Mouse (Mus musculus): Measurements from ENCODE around the gene Cox16.
A peak's percentile ranks its signal among the peaks of the same experiment; 100 is the strongest.
"Not testable (repeated sequence)": the region's sequence is repeated elsewhere in the genome, so short reads cannot be mapped to it uniquely, and the experiment has no call there.

Gene Cox16

DNA sequence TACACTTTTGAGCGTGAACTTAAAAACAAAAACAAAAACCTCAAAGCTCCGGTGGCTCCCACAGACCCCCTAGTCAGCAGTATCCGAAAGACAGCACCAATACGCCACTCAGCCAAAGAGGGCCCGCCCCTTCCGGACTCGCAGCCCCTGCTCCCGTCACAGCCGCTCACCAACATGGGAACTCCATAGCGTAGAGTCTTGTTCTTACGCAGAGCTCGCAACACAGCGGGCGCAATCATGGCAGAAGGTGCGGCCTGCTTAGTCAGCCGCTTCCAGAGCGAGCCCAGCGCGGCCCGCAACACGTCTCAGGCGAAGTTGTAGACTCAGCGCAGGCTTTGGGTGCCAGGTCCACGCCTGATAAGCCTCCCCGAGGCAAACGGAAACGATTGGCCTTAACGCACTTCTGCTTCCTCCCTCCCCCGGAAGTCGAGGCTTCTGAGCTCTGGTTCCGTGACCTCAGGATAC, at the start of gene Cox16:
Gene Cox16, minus strand, starts transcription at position 401 of the 465 bp plus-strand sequence.
- DNase-seq: peak; percentile 91

DNA sequence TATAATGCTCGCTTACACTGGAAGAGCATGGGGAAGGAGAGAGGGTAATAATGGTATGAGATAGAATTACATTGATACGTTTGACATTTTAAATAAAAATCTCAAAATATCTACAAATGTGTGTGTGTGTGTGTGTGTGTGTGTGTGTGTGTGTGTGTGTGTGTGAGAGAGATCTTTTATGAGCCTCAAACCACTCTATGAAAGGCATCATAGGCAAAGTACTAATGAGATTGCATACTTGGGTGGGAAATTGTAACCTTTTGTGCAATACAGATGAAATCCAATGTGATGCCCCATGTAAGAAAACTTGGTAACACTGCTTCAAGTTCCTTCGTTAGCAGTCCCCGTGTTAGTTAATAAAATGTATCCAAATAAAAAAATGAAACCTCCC, 48.1 kb upstream of the Cox16 start:
- DNase-seq: no peak

DNA sequence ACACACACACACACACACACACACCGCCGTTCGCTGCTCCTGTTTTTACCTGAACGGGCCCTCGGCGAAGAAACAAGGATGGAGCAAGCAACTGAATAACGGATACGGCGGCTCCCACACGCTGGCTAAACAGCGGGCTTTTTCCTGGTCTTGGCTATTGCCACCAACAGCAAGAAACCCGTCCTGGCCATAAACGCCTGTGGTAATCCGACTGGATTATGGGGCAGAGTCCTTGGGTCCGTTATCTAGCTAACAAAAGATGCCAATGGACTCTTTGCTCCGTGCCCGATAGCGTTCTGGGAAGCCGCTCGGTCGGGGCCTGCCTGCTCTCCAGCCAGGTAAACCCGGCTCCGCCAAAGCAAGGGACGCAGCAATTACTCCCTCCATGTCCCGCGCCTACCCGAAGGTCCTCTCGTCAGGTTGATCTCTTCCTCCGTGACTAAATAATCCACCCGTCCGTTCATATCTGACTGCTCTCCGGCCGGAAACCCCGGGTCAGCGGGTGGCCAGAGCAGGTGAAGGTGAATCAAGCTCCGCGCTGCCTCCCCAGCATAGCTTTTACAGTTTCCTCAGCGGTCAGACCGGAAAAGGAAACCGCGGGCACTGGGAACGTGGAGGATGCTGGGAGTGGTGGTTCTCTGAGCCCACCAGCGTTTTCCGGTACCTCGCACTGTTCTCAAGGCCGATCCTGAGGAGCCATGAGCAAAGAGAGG, 47.5 kb upstream of the Cox16 start, which contains the start of the genes Gm20498 and Synj2bp:
Gene Gm20498, minus strand, starts transcription at position 590 of the 713 bp plus-strand sequence.
Gene Synj2bp, minus strand, starts transcription at position 596 of the 713 bp plus-strand sequence.
- DNase-seq: peak; percentile 88

- DNase-seq: peak; percentile 9
Measured at GRCm38 (mm10) chr12:81530587-81530986, 45.7 kb upstream of the Cox16 start.

DNA sequence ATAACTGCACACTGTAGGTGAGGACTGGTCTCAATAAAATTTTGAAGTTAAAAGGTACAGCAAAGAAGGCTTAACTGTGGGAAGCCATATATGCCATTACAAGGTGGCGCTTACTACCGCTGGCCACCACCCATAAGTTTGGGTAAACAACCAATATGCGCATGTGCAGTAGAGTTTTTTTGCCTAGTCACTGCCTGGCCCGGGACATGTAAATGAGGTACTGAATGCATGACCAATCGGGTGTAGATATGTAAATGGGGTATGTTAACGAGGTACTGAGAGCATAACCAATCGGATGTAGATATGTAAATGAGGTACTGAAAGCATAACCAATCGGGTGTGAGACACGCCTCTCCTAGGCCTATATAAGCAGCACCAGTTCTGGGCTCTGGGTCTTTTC, 12.0 kb upstream of the Cox16 start:
- not testable (repeated sequence) for DNase-seq

DNA sequence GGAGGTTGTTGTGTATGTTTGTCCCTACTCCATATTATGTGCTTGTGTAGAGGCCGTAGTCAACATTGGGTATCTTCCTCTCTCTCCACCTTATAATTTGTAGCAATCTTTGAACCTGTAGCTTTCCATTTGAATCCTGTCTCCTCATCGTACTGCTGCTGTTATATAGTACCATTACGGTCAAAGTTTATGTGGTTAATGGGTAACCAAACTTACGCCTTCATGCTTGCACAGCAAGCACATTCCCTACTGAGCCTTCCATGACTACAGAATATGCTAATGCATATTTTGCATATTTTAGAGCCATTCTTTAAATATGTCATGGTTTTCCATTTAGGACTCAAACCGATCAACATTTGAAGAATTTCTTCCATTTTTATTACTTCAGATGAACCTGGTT, 5.6 kb upstream of the Cox16 start:
- DNase-seq: no peak

GRCm38 (mm10) chr12:81485311-81485710, 384 bp upstream of the Cox16 start:
- DNase-seq: peak; percentile 12

GRCm38 (mm10) chr12:81484212-81484611, 715 bp downstream of the Cox16 start:
- no peak for DNase-seq

DNA sequence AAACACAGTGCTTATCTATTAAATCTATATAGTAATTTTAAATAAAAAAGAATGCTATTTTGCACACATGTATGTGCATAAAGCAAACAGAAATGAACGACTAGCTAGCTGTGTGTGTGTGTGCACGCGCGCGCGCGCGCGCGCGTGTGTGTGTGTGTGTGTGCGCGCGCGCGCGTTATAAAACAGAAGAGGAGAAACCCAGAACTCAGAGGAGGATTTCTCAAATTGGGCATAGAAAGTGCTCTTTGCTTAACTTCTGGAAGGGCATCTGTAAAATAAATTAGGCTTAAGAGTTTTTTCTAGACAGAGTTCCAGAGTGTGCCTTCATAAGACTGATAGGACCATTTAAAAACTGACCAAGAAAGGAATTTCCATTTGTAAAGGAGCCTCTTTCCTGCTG, 1.3 kb downstream of the Cox16 start:
- DNase-seq: peak; percentile 17

- DNase-seq: not testable (repeated sequence)
Measured at GRCm38 (mm10) chr12:81459051-81459450, 25.9 kb downstream of the Cox16 start.

DNA sequence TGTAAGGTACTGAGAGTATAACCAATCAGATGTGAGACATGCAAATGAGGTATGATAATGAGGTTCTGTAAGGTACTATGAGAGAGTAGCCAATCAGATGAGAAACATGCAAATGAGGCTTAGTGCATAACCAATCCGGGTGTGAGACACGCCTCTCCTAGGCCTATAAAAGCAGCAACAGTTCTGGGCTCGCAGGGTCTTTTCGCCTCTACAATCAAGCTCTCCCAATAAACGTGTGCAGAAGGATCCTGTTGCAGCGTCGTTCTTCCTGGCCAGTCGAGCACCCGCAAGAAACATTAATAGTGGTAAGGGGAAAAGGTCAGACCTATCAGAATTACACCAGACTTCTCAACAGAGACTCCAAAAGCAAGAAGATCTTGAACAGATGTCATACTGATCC, 45.9 kb downstream of the Cox16 start:
- not testable (repeated sequence) for DNase-seq

DNA sequence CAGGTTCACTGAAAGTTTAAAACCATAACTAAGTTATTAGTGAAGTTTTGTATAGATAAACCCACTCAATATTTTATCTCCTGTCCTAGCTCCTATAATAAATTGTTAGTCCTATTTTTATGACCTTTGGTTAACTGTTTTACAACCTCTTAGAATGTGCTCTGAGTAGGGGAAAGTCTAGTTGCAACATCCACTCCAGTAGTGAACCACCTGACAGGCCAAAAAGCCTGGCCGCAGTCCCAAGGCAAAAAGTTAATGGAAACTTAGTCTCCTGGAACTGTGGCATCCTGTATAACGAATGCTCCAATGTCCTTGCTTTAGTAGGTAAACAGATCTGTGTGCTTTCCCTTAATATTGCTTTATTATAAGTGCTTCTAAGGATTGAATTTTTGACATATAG, 50.1 kb downstream of the Cox16 start:
- not testable (repeated sequence) for DNase-seq

- no peak for DNase-seq
Measured at GRCm38 (mm10) chr12:81421846-81422245, 63.1 kb downstream of the Cox16 start, which contains the start of gene Adam4. Adam4 (minus strand) TSS chr12:81421946.

- DNase-seq: no peak
Measured at GRCm38 (mm10) chr12:81413211-81413610, 71.7 kb downstream of the Cox16 start.

DNA sequence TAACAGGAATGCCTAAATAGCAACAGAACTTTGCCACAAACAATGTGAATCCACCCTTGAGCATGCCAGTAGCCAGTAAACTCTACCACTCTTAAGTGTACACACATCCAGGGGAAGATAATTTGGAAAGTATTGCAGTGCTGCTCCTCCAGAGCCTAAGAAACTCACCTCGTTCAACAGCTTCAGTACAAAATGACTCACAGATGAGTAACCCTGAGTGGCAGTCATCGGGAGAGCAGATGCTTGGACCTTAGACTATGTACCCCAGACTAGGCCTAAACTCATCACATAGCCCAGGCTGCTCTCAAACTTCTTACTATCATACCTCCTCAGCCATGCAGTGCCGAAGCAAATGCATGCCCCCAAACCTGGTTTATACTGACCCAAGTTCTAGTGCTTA, 76.0 kb downstream of the Cox16 start:
- no peak for DNase-seq

DNA sequence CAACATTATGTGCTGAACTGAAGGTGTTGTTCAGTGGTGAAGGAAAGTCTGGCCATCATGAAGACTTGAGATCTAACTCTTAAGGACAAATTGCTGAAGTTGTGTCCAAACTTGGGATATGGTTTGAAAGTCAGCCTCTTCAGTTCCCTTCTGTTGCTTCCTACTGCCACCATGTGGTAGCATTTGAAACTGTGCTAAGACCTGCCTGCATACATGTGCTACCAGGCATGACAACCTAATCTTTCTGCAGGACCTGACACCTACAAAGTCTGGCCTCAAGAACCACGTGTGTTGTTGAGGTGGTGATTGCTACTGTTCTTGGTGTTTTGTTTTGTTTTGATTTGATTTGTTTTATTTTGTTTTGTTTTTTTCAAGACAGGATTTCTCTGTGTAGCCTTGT, 82.7 kb downstream of the Cox16 start:
- DNase-seq: peak; percentile 63

- DNase-seq: not testable (repeated sequence)
Measured at GRCm38 (mm10) chr12:81379364-81379763, 105.6 kb downstream of the Cox16 start, which contains the start of gene Gm4787. Gm4787 (minus strand) TSS chr12:81379464.

- DNase-seq: no peak
Measured at GRCm38 (mm10) chr12:81333841-81334240, 151.1 kb downstream of the Cox16 start.

DNA sequence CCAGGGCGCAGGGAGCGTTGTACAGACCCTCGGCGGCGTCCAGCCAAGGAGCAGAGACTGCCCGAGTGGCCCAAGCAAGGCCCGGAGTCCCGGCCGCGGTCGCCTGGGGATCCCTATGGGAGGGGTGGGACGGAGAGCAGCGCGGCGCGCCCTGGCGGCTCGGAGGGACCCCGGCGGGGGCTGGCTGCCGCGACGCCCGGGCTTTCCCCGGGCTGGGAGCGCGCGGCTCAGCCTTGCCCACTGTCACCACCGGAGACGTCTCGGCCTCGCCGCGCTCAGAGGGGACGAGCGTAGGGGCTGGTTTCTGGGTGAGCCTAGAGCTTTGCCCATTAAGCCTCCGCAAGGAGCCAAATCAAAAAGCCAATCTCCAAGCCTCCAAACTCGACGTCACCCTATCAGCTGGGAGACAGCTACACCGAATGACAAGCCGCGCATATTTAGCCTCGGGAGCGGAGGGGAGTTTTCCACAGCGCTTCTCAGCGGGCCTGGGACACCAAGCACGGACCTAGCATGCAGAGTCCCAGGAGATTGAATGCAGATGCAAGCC, 152.0 kb downstream of the Cox16 start, which contains the start of gene Slc8a3:
Gene Slc8a3, minus strand, starts transcription at position 306 of the 547 bp plus-strand sequence.
- no peak for DNase-seq

GRCm38 (mm10) chr12:81331937-81332874, 152.7 kb downstream of the Cox16 start:
- no peak for DNase-seq

GRCm38 (mm10) chr12:81331046-81331638, 153.8 kb downstream of the Cox16 start:
- no peak for DNase-seq

GRCm38 (mm10) chr12:81324991-81325390, 159.9 kb downstream of the Cox16 start:
- no peak for DNase-seq

DNA sequence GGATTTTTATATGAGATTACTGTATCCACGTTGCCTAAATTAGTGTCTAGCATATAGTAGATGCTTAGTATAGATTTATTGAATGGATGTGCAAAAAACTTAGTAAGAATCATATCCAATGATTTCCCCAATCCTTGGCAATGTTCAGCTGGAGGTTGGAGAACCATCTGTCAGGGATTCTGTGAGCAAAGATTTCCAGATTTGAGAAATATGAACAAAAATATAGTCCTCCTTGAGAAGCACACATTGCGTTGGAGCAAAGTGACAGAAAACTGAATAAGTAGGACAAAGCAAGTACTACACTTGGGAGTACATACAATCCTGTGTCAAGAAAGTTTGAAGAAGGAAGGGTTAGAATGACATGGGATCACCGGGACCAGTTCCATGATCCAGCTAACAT, 160.8 kb downstream of the Cox16 start:
- no peak for DNase-seq

Data from thymus, postnatal 14 days (tissue).